12 mouse cellular contexts compared by ENCODE assay signal in the genomic region with DNA sequence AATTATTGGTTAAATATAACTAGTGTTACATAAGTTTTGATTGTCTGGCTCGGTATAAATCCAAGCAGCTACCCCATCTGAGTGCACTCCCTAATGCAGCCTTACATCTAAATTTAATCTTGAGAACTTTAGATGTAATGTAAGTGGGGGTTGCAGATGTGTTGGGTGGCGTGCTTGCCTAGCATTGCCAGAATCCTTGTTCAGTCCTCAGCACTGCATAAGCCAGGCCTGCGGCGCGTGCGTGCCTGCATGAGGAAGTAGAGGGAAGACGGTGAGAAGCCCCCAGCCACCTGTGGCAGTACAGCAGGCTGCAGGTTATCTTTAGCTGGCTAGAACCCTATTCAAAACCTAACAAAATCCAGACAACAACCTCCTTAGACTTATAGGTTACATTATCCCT. TPM values are rescaled to one million over a fixed set of nuclear protein-coding genes. Genes with fewer than 3 reads are reported as not detected.
DNase-seq lines count a peak whose midpoint lies in the region; ATAC-seq and TF ChIP-seq lines count a peak whose summit lies in the region.
"Had no signal": no experiment of that assay in that cellular context is flagged by ENCODE, and none has a peak within 500 bp of the region (broad histone marks: within the 10 kb centered on the region; RNA-seq: fewer than 3 reads in every experiment).

No protein-coding gene starts in this region.

- H3K4me1 ChIP-seq in kidney, adult 2 months (ENCODE audit: control insufficient read depth, insufficient read depth, low read length) = peaks cover 27% of the 10 kb centered on the region
- no peaks in the 10 kb centered on the region for H3K4me1 ChIP-seq in kidney, embryonic 14.5 days (ENCODE audit: control insufficient read depth, insufficient read depth, low read length)

- no peak for TF ChIP-seq CTCF in layer of hippocampus, adult 2 months (conservative IDR thresholded peaks at IDR 0.05)
- TF ChIP-seq CTCF in kidney, adult 2 months (conservative IDR thresholded peaks at IDR 0.05; ENCODE audit: insufficient read depth, insufficient read length, low read depth, low read length) = no peak

- ATAC-seq in kidney, embryonic 14.5 days (ENCODE audit: low FRiP score, low TSS enrichment) = no peak
- ATAC-seq: intestine, embryonic 16.5 days; midbrain, embryonic 16.5 days had no signal

- DNase-seq in layer of hippocampus, adult 2 months (ENCODE audit: low spot score in 2 of 2) = peak in 1 of 2 experiments; percentile 16
- no peak for DNase-seq in layer of hippocampus, postnatal 36 days
- peak; percentile 69 to 73 for DNase-seq in frontal cortex, adult 2 months (ENCODE audit: extremely low spot score in 1 of 2, low spot score in 1 of 2)
- DNase-seq in left cerebral cortex, postnatal 36 days (ENCODE audit: low spot score in 2 of 2) = peak; percentile 58 to 69
- peak; percentile 85 for DNase-seq in telencephalon, adult 2 months (ENCODE audit: low read depth, low spot score)
- no peak for DNase-seq in kidney, adult 2 months
- DNase-seq: gastrocnemius, postnatal 10 days; lung, postnatal 10 days had no signal

- H3K4me3 ChIP-seq in layer of hippocampus, adult 2 months = no peak overlapping the region
- no peak overlapping the region for H3K4me3 ChIP-seq in kidney, adult 2 months (ENCODE audit: insufficient read depth, low read depth, low read length)
- no peak overlapping the region for H3K4me3 ChIP-seq in kidney, embryonic 14.5 days (ENCODE audit: low read length)
- H3K4me3 ChIP-seq: hindbrain, embryonic 10.5 days had no signal

- H3K4me2 ChIP-seq in kidney, embryonic 14.5 days (replicated peaks; ENCODE audit: low read depth, low read length) = no peak overlapping the region

- peak overlapping the region; percentile 24; the same call in 1 of the 2 replicates for H3K27ac ChIP-seq in layer of hippocampus, adult 2 months
- H3K27ac ChIP-seq in kidney, adult 2 months (ENCODE audit: insufficient read depth, low read depth, low read length) = no peak overlapping the region
- H3K27ac ChIP-seq in kidney, embryonic 14.5 days (ENCODE audit: low read depth, low read length) = no peak overlapping the region
- H3K27ac ChIP-seq: hindbrain, embryonic 10.5 days had no signal

- H3K9ac ChIP-seq in kidney, embryonic 14.5 days (ENCODE audit: low read depth, low read length) = no peak overlapping the region

- H3K36me3 ChIP-seq in kidney, adult 2 months (ENCODE audit: control insufficient read depth, insufficient read depth, low read length) = no peaks in the 10 kb centered on the region
- H3K36me3 ChIP-seq in kidney, embryonic 14.5 days (ENCODE audit: control insufficient read depth, insufficient read depth, low read length) = no peaks in the 10 kb centered on the region
- H3K36me3 ChIP-seq: hindbrain, embryonic 10.5 days had no signal

- 86% methylated on average over 7 of the region's 7 CpGs for WGBS in kidney, adult 2 months
- 95% methylated on average over 7 of the region's 7 CpGs for WGBS in kidney, embryonic 14.5 days

- no peaks in the 10 kb centered on the region for H3K9me3 ChIP-seq in kidney, embryonic 14.5 days (ENCODE audit: control insufficient read depth, low read length)
- H3K9me3 ChIP-seq: hindbrain, embryonic 10.5 days had no signal

- intact Hi-C loops in left cerebral cortex, postnatal 36 days (cut with DNase I) = no loop called here

- H3K27me3 ChIP-seq in kidney, adult 2 months (replicated peaks; ENCODE audit: control insufficient read depth, insufficient read depth, low read length) = no peaks in the 10 kb centered on the region
- H3K27me3 ChIP-seq in kidney, embryonic 14.5 days (ENCODE audit: control insufficient read depth, insufficient read depth, low read length) = no peaks in the 10 kb centered on the region

- TF ChIP-seq POLR2A in kidney, adult 2 months (IDR thresholded peaks at IDR 0.05; ENCODE audit: low read depth, low read length) = no peak

RNA-seq across cellular contexts. Expression of gene Osbpl8, which starts 13.5 kb away (rescaled TPM):
- 10 to 100 TPM; 60.8 to 60.9 TPM for total RNA-seq in layer of hippocampus, adult 2 months (2021)
- total RNA-seq in layer of hippocampus, postnatal 36 days (2021) = 10 to 100 TPM; 62.1 to 62.4 TPM
- 28.5 and 31.3 TPM in 2 replicates for polyA plus RNA-seq in frontal cortex, adult 2 months (2012; rRNA removed)
- 10 to 100 TPM; 83.9 to 99.7 TPM for total RNA-seq in left cerebral cortex, postnatal 36 days (2021)
- polyA plus RNA-seq in kidney, adult 2 months (2012; rRNA removed) = 17.1 and 17.6 TPM in 2 replicates
- polyA plus RNA-seq in kidney, embryonic 14.5 days (2014; fragmentation: Nextera tagmentation; extraction: Ambion mirVana) = 5.5 and 9.6 TPM in 2 replicates

Comparison
In these comparisons a context has a peak if more than half of its experiments do, and no peak if none do; other contexts are left out.
1. DNase-seq: peak in frontal cortex, adult 2 months (2 of 2), left cerebral cortex, postnatal 36 days (2 of 2) and telencephalon, adult 2 months (single experiment); none in layer of hippocampus, postnatal 36 days (0 of 2) and kidney, adult 2 months (single experiment).